Mouse (Mus musculus) right cerebral cortex, adult 2 months (tissue): ENCODE results near the gene Tas2r136.

Experiments used
- DNase-seq, 2 experiments: peaks; one replicate each; pipeline ENCODE4 v3.0.0; 2021 to 2022; ENCODE audit warnings: low spot score in 2 of 2

Tas2r136 gene

DNA sequence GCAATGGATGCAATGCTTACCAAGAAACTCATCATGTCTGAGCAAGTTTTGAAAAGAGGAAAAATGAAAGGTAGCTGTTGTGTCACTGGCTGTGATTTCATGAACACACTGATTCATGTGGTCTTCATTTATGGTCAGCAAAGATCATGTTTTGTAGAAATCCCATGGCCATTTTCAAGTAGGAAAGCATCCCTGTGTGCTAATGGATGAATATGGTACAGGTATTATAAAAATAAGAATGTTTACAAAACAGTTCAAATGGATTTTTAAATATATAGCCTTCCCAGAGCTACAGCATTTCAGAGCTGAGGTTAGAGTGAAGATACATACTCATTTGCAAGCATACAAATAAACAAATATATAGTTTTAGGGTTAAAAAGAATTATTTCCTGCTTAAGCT, at the start of gene Tas2r136:
Gene Tas2r136, minus strand, starts transcription at position 101 of the 400 bp plus-strand sequence.
- DNase-seq, result no peak

DNA sequence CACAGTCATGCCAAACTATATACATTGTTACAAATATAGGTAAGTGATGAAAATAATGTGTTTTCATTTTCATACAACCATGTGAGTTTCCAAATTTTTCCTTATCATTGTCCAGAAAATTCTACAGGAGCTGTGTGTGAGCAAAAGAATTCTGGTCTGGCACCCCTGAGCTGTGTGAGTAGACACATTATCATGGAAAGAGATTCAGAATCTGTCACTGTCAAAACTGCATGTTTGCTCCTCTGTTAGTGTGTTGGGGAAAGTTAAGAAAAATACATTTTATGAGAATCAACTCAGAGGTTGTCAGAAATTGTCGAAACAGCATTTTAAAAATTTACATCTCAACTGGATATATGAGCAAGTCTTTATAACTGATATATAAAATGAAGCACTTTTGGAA, 24.6 kb upstream of the Tas2r136 start, which contains the start of gene Tas2r117:
Gene Tas2r117, plus strand, starts transcription at position 301 of the 400 bp plus-strand sequence.
- no peak for DNase-seq

DNA sequence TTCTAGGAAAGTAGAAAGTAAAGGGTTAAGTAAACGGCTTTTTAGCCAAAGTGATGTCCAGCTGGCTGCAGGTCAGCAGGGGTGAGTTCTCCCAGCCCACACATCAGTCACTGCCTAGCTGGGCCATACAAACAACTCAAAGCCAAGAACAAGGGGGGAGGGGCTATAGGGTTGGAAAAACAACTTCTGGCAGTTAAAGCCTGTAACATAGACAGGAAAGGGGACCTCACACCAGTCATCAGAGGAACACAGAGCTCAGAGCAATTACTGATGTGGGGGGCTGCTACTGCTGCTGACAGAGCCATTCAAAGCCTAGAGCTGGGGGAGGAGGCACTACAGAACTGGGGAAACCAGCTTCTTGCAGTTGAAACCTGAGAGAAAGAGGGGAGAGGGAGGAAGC, 17.4 kb upstream of the Tas2r136 start:
- no peak for DNase-seq

DNA sequence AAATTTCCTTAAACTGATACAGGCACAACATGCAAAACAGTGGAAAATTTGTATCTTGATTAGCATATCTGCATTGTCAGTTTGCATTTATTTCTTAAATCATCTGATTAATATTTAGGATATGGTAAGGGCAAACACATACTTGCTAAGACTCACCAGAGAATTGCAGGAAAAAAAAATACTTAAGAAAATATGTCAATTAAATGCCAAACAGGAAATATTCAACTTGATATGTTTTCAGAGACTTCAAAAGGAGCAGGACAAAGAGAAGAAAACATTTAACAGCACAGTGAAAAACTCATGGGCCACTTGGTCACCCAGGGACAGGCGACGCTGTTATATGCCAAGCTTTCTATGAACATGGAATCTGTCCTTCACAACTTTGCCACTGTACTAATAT, 16.1 kb downstream of the Tas2r136 start, which contains the start of gene Tas2r102:
Gene Tas2r102, plus strand, starts transcription at position 301 of the 400 bp plus-strand sequence.
- DNase-seq, result no peak

DNA sequence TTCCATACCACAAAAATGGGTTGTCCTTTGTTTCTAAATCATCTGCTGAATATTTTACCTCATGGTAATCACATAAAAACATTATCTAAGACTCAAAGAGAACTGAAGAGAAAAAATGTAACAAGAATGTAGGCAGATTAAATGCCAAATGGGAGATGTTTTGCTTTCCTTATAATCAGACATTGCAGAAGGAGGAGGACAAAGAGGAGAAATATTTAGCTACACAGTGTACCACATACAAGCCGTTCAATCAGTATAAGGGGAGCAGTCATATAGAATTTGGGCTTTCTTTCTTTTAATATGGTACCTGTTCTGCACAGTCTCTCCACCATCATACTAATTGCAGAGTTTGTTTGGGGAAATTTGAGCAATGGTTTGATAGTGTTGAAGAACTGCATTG, 23.5 kb downstream of the Tas2r136 start, which contains the start of gene Tas2r124:
Gene Tas2r124, plus strand, starts transcription at position 301 of the 400 bp plus-strand sequence.
- no peak for DNase-seq

DNA sequence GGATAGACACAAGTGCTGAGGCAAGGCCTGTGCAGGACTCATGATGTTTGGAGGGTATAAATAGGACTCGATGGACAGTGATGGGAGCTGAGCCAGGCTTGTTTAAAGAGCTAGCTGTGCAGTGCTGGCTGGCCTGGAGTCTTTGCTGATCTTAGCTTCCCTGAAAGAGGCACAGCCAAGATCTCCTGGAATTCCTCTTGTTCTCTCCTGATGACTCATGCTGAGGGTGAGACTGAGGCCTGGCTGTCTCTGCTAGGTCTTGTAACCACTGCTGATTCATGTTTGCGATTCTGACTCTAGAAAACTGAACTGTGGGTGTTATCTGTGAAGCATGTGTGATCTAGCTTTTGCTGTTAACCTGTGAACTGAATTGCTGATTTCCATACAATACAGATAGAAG, 27.8 kb downstream of the Tas2r136 start:
- no peak for DNase-seq

DNA sequence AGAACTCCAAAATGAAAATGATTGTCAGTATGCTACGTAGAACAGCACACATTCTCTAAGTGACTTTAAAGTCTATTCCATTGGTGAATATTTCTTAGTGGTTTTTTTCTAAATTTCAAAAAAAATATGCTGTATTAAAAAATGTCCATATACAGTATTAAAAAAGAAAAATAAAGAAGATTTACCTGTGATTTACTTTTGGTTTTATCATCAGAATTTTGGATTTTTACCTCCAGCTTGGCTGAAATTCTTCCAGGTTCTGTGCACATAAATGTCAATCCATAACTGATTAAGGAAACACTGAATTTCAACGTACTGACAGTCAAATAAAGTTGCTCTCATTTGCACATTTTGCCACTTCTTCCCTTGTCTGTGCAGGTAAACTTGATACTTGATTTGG, 40.0 kb downstream of the Tas2r136 start, which contains the start of gene Tas2r115:
Gene Tas2r115, minus strand, starts transcription at position 101 of the 400 bp plus-strand sequence.
- no peak for DNase-seq
